ENCODE assay signal across 26 mouse cellular contexts in genomic region chr19:14042753-14043152, GRCm38 (mm10).
A peak's percentile ranks its signal among the peaks of the same experiment; 100 is the strongest.
DNase-seq lines count a peak whose midpoint lies in the region; ATAC-seq and TF ChIP-seq lines count a peak whose summit lies in the region.
"Had no signal": no experiment of that assay in that cellular context is flagged by ENCODE, and none has a peak within 500 bp of the region (broad histone marks: within the 10 kb centered on the region; RNA-seq: fewer than 3 reads in every experiment).

No protein-coding gene starts in this region.

- H3K9me3 ChIP-seq in forebrain, embryonic 16.5 days (ENCODE audit: control insufficient read depth, low read length): no peaks in the 10 kb centered on the region
- H3K9me3 ChIP-seq in forebrain, embryonic 15.5 days: no peaks in the 10 kb centered on the region
- H3K9me3 ChIP-seq in midbrain, embryonic 12.5 days: no peaks in the 10 kb centered on the region
- H3K9me3 ChIP-seq: embryonic facial prominence, embryonic 13.5 days; liver, embryonic 15.5 days; stomach, embryonic 15.5 days had no signal

- 0 out of 2 replicates have a peak, but pooled peaks have one; percentile 33 for ATAC-seq in forebrain, embryonic 16.5 days
- no peak for ATAC-seq in forebrain, embryonic 15.5 days (replicated peaks)
- ATAC-seq in midbrain, embryonic 12.5 days (ENCODE audit: low FRiP score, low read depth): peak; percentile 82
- ATAC-seq: activated CD4-positive, CD25-positive, alpha-beta regulatory T cell, adult 4 months; forebrain, postnatal 0 days; inflammation-experienced regulatory T-cells, adult 6 months had no signal

- H3K27ac ChIP-seq in forebrain, embryonic 16.5 days (ENCODE audit: low read length): no peak overlapping the region
- no peak overlapping the region for H3K27ac ChIP-seq in forebrain, embryonic 15.5 days (replicated peaks)
- no peak overlapping the region for H3K27ac ChIP-seq in midbrain, embryonic 12.5 days (replicated peaks)
- H3K27ac ChIP-seq: embryonic facial prominence, embryonic 13.5 days; liver, embryonic 15.5 days; macrophage; stomach, embryonic 15.5 days had no signal

- whole genome bisulfite sequencing in forebrain, embryonic 16.5 days: 32% methylated on average over 5 of the region's 5 CpGs
- 48% methylated on average over 5 of the region's 5 CpGs for WGBS in forebrain, embryonic 15.5 days
- WGBS in midbrain, embryonic 12.5 days: 23% methylated on average over 5 of the region's 5 CpGs

- no peak overlapping the region for H3K4me3 ChIP-seq in forebrain, embryonic 16.5 days (replicated peaks; ENCODE audit: low read length)
- no peak overlapping the region for H3K4me3 ChIP-seq in forebrain, embryonic 15.5 days
- H3K4me3 ChIP-seq in midbrain, embryonic 12.5 days: no peak overlapping the region
- H3K4me3 ChIP-seq: embryonic facial prominence, embryonic 13.5 days; liver, embryonic 15.5 days; stomach, embryonic 15.5 days had no signal

- H3K4me2 ChIP-seq in forebrain, embryonic 16.5 days (ENCODE audit: low read length): no peak overlapping the region
- no peak overlapping the region for H3K4me2 ChIP-seq in forebrain, embryonic 15.5 days (replicated peaks)
- H3K4me2 ChIP-seq in midbrain, embryonic 12.5 days (replicated peaks): no peak overlapping the region
- H3K4me2 ChIP-seq: embryonic facial prominence, embryonic 13.5 days; liver, embryonic 15.5 days; stomach, embryonic 15.5 days had no signal

- no peak for TF ChIP-seq CTCF in brain, embryonic 14.5 days (IDR thresholded peaks at IDR 0.05; ENCODE audit: borderline replicate concordance, extremely low read depth, insufficient read depth, insufficient read length)

- no peaks in the 10 kb centered on the region for H3K4me1 ChIP-seq in forebrain, embryonic 16.5 days (replicated peaks; ENCODE audit: control insufficient read depth, insufficient read depth, low read length)
- H3K4me1 ChIP-seq in forebrain, embryonic 15.5 days: no peaks in the 10 kb centered on the region
- 0 out of 2 replicates have a peak, but pooled peaks cover 3% of the 10 kb centered on the region for H3K4me1 ChIP-seq in midbrain, embryonic 12.5 days
- H3K4me1 ChIP-seq: embryonic facial prominence, embryonic 13.5 days; liver, embryonic 15.5 days; stomach, embryonic 15.5 days had no signal

- H3K27me3 ChIP-seq in forebrain, embryonic 16.5 days (replicated peaks; ENCODE audit: control insufficient read depth, insufficient read depth, low read length): no peaks in the 10 kb centered on the region
- no peaks in the 10 kb centered on the region for H3K27me3 ChIP-seq in forebrain, embryonic 15.5 days
- no peaks in the 10 kb centered on the region for H3K27me3 ChIP-seq in midbrain, embryonic 12.5 days
- H3K27me3 ChIP-seq: CH12.LX; embryonic facial prominence, embryonic 13.5 days; liver, embryonic 15.5 days; stomach, embryonic 15.5 days had no signal

- DNase-seq in ES-CJ7 (ENCODE audit: low read depth, low spot score): peak; percentile 7
- peak; percentile 59 for DNase-seq in brain, embryonic 14.5 days (ENCODE audit: low read depth)
- no peak for DNase-seq in thymus, postnatal 36 days
- no peak for DNase-seq in urinary bladder, adult 2 months (ENCODE audit: low spot score)
- DNase-seq: adrenal gland, adult 8-10 months; B cell, adult 2 months; cerebellum, adult 8-10 months; cerebellum, postnatal 36 days; forebrain, postnatal 0 days; gastrocnemius, postnatal 25 days; heart, adult 18-20 months; kidney, adult 2 months; kidney, postnatal 10 days; left cerebral cortex, postnatal 4 days; liver; thymus, postnatal 4 days had no signal

- H3K36me3 ChIP-seq in forebrain, embryonic 16.5 days (ENCODE audit: control insufficient read depth, insufficient read depth): no peaks in the 10 kb centered on the region
- no peaks in the 10 kb centered on the region for H3K36me3 ChIP-seq in forebrain, embryonic 15.5 days
- no peaks in the 10 kb centered on the region for H3K36me3 ChIP-seq in midbrain, embryonic 12.5 days
- H3K36me3 ChIP-seq: embryonic facial prominence, embryonic 13.5 days; liver, embryonic 15.5 days; stomach, embryonic 15.5 days had no signal

- TF ChIP-seq POLR2A in brain, embryonic 14.5 days (IDR thresholded peaks at IDR 0.05; ENCODE audit: borderline replicate concordance, extremely low read depth, insufficient read depth, insufficient read length, poor library complexity, severe bottlenecking): no peak

- H3K9ac ChIP-seq in forebrain, embryonic 16.5 days (replicated peaks; ENCODE audit: low read depth, low read length): no peak overlapping the region
- H3K9ac ChIP-seq in forebrain, embryonic 15.5 days (replicated peaks): no peak overlapping the region
- H3K9ac ChIP-seq in midbrain, embryonic 12.5 days (replicated peaks): no peak overlapping the region
- H3K9ac ChIP-seq: embryonic facial prominence, embryonic 13.5 days; forebrain, postnatal 0 days; liver, embryonic 15.5 days; stomach, embryonic 15.5 days had no signal

Comparison
In these comparisons a context has a peak if more than half of its experiments do, and no peak if none do; other contexts are left out.
1. DNase-seq: peak in ES-CJ7 (single experiment) and brain, embryonic 14.5 days (single experiment); none in thymus, postnatal 36 days (0 of 2) and urinary bladder, adult 2 months (single experiment).